Mouse (Mus musculus): Measurements from ENCODE around the gene Fgf7. TPM values are rescaled to one million over a fixed set of nuclear protein-coding genes. Genes with fewer than 3 reads are reported as not detected.

The Fgf7 gene
- polyA plus RNA-seq, 1 experiment from 2014 or later = 0.84 TPM

DNA sequence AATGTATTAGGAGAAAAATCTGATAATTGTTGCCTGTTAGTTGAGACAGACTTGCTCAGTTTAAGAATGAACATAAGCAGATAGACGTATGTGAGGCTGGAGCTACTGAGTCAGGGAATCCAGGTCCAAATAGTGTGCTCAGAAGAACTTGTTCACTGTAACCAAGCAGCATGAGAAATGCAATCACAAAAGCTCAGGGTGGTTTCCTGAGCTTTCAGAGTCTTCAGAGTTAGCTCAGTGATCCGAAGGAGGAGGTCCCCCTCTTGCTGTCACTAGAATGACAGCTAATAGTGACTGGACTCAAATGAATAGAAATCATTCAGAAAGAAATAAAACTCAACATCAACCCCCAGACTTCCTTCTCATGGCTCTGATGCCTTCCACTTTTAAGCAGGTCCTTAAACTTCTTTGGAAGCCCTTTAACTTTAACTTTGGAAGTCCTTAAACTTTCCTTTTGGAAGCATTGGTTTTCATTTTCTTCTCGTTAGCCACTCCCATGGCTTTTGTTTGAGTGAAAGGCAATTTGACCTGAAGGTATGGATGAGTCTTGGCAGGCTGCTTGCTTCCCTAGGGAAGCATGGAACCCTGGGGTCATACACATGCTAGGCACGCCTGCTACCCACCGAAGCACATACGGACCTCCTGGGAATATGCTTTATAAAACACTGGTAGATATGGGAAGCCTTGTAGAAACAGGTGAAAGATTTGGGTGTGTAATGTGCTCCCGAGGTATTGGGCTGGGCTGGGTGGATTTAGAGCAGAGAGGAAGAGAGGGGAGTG, 4.0 kb downstream of the Fgf7 start:
- no peak for ATAC-seq (ENCODE audit: low FRiP score, low read depth)
- Histone ChIP-seq H3K4me3 (no peak overlapping the region), H3K27me3 (no peaks in the 10 kb centered on the region), H3K9ac (replicated peaks) (no peak overlapping the region), H3K9me3 (no peaks in the 10 kb centered on the region), H3K27ac (replicated peaks) (no peak overlapping the region), H3K4me2 (replicated peaks) (no peak overlapping the region), H3K36me3 (no peaks in the 10 kb centered on the region), H3K4me1 (peaks cover 10% of the 10 kb centered on the region; the same call in 1 of the 2 replicates)
- WGBS = 77% methylated on average over 7 of the region's 7 CpGs

DNA sequence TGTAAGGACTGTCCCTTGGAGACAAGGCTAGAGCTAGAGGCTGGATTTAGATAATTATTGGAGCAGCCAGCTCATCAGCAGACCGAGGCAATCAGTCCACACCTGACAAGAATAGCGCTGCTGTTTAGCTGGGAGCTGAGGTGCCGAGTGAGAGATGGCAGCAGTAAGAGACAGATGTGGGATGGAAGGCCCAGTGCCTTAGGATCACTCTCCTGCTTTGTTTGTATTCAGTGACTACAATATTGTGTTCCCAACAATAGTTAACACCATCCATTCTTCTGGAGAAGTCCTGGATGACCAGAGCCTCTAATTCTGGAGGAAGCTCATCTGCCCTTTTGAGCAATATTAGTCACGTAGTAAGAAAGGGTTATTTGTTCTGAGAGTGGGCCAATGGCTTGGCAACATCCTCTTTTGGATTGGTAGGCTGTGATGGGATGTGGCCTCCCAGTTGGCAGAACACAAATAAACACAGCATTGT, 5.0 kb downstream of the Fgf7 start:
- Histone ChIP-seq H3K9me3 (no peaks in the 10 kb centered on the region), H3K36me3 (no peaks in the 10 kb centered on the region), H3K4me1 (peaks cover 11% of the 10 kb centered on the region; the same call in 1 of the 2 replicates), H3K4me2 (replicated peaks) (no peak overlapping the region), H3K9ac (replicated peaks) (no peak overlapping the region), H3K4me3 (no peak overlapping the region), H3K27me3 (no peaks in the 10 kb centered on the region), H3K27ac (replicated peaks) (no peak overlapping the region)
- WGBS = 82% methylated on average over 4 of the region's 4 CpGs
- no peak for ATAC-seq (ENCODE audit: low FRiP score, low read depth)

DNA sequence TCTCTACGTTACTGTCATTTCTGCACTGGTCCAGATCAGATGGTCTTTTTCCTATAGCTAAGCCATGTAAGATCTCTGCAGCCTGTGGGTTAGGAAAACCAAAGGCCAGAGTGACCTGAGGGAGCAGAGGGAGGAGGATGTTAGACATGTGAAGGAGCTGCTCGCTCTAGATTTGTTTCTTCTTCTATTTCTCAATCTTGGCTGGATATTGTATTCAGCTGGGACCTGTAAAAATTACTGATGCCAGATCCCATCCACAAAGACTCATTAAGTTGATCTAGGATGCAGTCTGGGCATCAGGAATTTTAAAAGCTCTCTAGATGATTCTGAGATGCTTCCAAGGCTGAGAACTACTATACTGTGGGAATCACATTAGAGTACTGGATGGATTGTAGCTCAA, 6.2 kb downstream of the Fgf7 start:
- Histone ChIP-seq H3K9ac (replicated peaks) (no peak overlapping the region), H3K9me3 (no peaks in the 10 kb centered on the region), H3K27ac (replicated peaks) (no peak overlapping the region), H3K4me2 (replicated peaks) (no peak overlapping the region), H3K4me1 (peaks cover 9% of the 10 kb centered on the region; the same call in 1 of the 2 replicates), H3K4me3 (no peak overlapping the region), H3K36me3 (no peaks in the 10 kb centered on the region), H3K27me3 (no peaks in the 10 kb centered on the region)
- no peak for ATAC-seq (ENCODE audit: low FRiP score, low read depth)
- WGBS = 94% methylated on average over 2 of the region's 2 CpGs

DNA sequence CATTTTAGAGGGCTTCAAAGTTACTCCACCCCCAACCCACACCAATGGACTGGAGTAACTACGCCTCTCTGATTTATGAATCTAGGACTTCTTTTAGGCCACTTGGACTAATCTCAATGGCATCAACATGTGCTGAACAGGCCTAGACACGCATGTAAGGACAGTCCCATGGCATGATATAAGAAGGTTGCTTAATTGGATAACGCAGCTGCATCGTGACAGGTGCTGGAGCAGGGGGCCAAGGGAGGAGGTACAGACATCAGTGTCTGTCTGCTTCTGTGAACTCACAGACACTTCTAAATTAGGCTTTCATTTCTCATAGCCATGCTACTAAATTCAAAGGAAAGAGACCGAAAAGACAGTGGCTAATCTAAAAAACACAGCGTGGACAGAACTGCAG, 6.8 kb downstream of the Fgf7 start:
- Histone ChIP-seq H3K4me1 (peaks cover 9% of the 10 kb centered on the region; the same call in 1 of the 2 replicates), H3K9me3 (no peaks in the 10 kb centered on the region), H3K36me3 (no peaks in the 10 kb centered on the region), H3K4me2 (replicated peaks) (no peak overlapping the region), H3K9ac (replicated peaks) (no peak overlapping the region), H3K27me3 (no peaks in the 10 kb centered on the region), H3K27ac (replicated peaks) (no peak overlapping the region), H3K4me3 (no peak overlapping the region)
- ATAC-seq (ENCODE audit: low FRiP score, low read depth) = no peak
- WGBS = 89% methylated on average over 6 of the region's 6 CpGs

DNA sequence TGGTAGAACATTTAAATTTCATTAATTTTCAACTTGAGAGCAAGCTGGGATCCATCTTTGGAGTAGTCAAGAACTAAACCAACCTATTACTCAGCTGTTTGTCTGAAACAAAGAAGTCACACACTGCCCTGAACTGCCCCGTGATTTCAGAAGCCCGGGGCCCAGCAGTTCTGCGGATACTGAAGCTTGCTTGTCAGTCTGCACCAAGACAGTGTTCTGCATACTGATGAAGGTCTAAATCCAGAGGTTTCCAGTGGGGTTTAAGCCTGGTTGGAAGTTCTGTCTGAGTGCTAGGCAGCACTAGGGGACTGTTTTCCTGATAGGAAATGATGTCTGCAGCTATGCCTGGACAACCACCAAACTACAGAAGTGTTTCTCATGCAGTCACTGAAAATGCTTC, 8.2 kb downstream of the Fgf7 start:
- WGBS = 40% methylated on average over 3 of the region's 3 CpGs
- Histone ChIP-seq H3K27ac (replicated peaks) (no peak overlapping the region), H3K36me3 (no peaks in the 10 kb centered on the region), H3K9ac (replicated peaks) (no peak overlapping the region), H3K27me3 (no peaks in the 10 kb centered on the region), H3K4me1 (peaks cover 9% of the 10 kb centered on the region; the same call in 1 of the 2 replicates), H3K4me2 (replicated peaks) (no peak overlapping the region), H3K4me3 (no peak overlapping the region), H3K9me3 (no peaks in the 10 kb centered on the region)
- ATAC-seq (ENCODE audit: low FRiP score, low read depth) = peak; percentile 44; the same call in 1 of the 2 replicates

DNA sequence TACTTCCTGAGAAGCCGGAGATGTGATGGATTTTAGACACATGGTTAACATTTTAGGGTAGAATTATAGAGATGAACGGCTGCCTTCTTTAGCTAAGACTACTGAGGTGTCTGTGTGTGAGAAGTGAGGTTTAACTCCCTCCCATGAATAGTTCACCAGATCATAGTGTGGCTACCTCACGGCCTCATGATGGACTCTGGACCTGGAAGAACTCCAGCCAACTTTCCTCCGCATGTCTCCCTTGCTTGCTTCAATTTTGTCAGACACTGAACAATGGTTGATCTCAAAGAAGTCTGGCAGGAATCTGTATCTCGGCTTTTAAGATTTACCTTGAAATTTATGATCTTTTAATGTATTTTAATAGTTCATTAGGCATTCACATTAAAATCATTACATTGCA, 11.2 kb downstream of the Fgf7 start:
- ATAC-seq (ENCODE audit: low FRiP score, low read depth) = no peak
- WGBS = 94% methylated on average over 5 of the region's 5 CpGs
- no peak overlapping the region for H3K4me2 ChIP-seq (replicated peaks)
- no peak overlapping the region for H3K9ac ChIP-seq (replicated peaks)
- H3K4me1 ChIP-seq = peaks cover 9% of the 10 kb centered on the region; the same call in 1 of the 2 replicates
- no peak overlapping the region for H3K4me3 ChIP-seq
- no peaks in the 10 kb centered on the region for H3K36me3 ChIP-seq
- no peak overlapping the region for H3K27ac ChIP-seq (replicated peaks)
- H3K27me3 ChIP-seq = no peaks in the 10 kb centered on the region
- H3K9me3 ChIP-seq = no peaks in the 10 kb centered on the region

DNA sequence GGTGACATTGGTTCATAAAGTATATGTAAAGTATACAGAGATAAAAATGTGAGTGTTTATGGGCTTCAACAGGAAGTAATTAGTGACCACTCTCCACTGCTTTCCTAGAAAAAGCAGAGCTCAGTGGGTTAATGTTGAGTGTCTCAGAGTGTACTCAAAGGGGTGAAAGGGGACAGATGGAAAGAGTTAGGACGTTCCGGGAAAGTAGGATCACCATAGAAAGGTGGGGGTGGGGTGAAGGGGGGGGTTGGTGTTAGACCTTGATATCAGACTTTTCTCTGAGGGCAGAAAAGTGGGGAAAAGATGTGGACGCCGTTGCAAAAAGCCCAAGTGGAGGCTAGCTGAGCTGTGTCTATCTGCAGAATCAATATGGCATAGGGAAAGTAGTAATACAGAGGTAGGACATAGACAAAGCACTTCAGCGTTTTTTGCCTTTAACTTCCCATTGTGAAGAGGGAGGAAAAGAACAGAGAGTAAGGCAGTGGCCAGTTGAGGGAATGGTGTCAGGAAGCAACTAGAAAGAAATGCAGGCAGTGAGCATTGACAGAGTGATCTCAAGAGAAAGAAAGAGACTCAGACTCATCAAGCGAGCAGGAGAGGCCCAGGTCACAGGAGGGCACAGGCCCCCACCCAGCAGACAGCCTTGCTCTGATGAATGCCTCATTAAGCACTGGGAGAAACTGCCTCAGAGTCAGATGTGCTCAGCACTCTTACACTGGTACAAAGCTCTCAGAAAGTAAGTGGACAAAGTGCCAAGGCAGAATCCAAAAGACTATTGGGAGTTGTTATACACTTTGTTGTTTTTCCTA, 18.5 kb downstream of the Fgf7 start:
- WGBS = 50% methylated on average over 6 of the region's 6 CpGs
- H3K27ac ChIP-seq (replicated peaks) = no peak overlapping the region

DNA sequence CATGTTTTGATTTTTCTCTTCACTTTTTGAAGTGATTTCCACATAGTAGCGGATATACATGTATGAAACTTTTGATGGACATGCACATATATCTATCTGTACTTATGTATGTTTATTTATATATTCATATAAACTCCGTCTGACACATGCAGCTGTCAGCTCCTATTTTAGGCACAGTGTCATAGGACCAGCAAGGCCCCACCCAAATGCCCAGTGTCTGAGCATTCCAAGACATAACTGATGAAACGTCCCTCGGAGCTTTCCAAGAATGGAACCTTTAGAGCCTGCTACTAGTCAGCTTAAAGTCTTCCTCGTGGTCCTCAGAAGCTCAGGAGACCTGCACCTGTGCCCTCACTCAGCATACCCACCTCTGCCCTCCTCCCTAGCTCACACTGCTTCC, 19.2 kb downstream of the Fgf7 start:
- Histone ChIP-seq H3K9ac (replicated peaks) (no peak overlapping the region), H3K36me3 (no peaks in the 10 kb centered on the region), H3K4me1 (peaks cover 4% of the 10 kb centered on the region; the same call in 1 of the 2 replicates), H3K27me3 (no peaks in the 10 kb centered on the region), H3K4me2 (replicated peaks) (no peak overlapping the region), H3K27ac (replicated peaks) (no peak overlapping the region), H3K9me3 (no peaks in the 10 kb centered on the region), H3K4me3 (no peak overlapping the region)
- no peak for ATAC-seq (ENCODE audit: low FRiP score, low read depth)
- 81% methylated on average over 5 of the region's 5 CpGs for WGBS

More for the DNA sequence above, 18.5 kb downstream of the Fgf7 start:
- Histone ChIP-seq H3K4me3 (no peak overlapping the region), H3K9me3 (no peaks in the 10 kb centered on the region), H3K4me2 (replicated peaks) (no peak overlapping the region), H3K36me3 (no peaks in the 10 kb centered on the region), H3K9ac (replicated peaks) (no peak overlapping the region), H3K27me3 (no peaks in the 10 kb centered on the region), H3K4me1 (peaks cover 4% of the 10 kb centered on the region; the same call in 1 of the 2 replicates)
- no peak for ATAC-seq (ENCODE audit: low FRiP score, low read depth)

DNA sequence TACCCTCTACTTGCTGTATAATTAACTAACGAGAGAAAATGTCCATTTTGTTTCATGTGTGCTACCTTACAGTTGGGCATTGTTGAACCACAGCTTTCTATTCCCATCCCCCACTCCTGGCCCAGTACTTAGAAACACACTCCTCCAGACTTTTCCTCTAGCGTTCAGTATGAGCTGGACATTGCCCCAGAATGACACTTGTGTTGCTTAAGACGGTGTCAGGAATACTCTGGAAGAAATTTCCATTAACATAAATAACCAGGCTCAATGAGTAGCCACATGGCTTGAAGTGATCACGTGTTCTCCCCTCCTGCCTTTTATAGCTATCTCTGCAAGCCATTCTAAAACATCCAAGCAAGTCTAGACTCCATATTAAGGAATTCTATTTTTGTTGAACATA, 26.1 kb downstream of the Fgf7 start:
- Histone ChIP-seq H3K4me2 (replicated peaks) (no peak overlapping the region), H3K9ac (replicated peaks) (no peak overlapping the region), H3K4me3 (no peak overlapping the region), H3K4me1 (peaks cover 7% of the 10 kb centered on the region; the same call in 1 of the 2 replicates), H3K36me3 (no peaks in the 10 kb centered on the region), H3K9me3 (no peaks in the 10 kb centered on the region), H3K27ac (replicated peaks) (no peak overlapping the region), H3K27me3 (no peaks in the 10 kb centered on the region)
- ATAC-seq (ENCODE audit: low FRiP score, low read depth) = 0 out of 2 replicates have a peak, but pooled peaks have one; percentile 44
- WGBS = 72% methylated on average over 4 of the region's 4 CpGs

DNA sequence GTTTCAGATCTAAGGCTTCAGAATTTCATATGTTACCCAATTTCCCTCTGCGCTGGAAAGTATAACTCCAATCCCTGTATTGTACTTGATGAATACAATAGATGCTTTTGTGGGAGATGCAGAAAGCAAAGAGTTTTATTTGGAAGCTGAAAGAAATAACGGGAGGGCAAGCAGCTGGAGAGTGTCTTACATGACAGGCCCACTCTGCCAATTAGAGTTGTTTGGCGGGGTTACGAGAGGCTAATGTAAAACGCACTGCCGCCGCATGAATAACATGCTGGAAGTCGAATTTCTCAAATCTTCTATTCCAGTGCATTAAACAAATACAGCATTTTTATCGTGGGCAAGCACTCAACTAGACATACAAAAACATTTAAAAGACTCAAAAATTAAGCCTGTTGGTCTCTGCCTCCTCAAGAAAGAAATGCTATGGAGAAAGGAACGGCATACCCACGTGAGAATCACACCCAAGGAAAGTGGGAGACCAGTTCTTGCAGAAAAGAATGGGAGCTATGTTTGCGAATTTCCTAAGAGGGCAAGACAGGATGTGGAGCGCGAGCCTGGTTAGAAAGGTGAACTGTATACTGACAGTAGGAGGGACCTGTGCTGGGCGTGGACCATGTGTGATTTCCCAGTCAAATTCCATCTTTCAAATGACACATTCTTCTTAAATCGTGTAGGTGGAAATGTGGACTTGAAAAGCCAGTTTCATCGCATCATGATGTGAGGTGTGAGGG, 26.7 kb downstream of the Fgf7 start:
- 82% methylated on average over 17 of the region's 17 CpGs for WGBS
- H3K27ac ChIP-seq (replicated peaks) = no peak overlapping the region
- H3K9me3 ChIP-seq = no peaks in the 10 kb centered on the region
- no peaks in the 10 kb centered on the region for H3K27me3 ChIP-seq
- H3K4me3 ChIP-seq = no peak overlapping the region
- H3K36me3 ChIP-seq = no peaks in the 10 kb centered on the region
- H3K4me2 ChIP-seq (replicated peaks) = no peak overlapping the region
- H3K4me1 ChIP-seq = peaks cover 7% of the 10 kb centered on the region; the same call in 1 of the 2 replicates
- H3K9ac ChIP-seq (replicated peaks) = no peak overlapping the region
- ATAC-seq (ENCODE audit: low FRiP score, low read depth) = no peak; the same call in 1 of the 2 replicates

DNA sequence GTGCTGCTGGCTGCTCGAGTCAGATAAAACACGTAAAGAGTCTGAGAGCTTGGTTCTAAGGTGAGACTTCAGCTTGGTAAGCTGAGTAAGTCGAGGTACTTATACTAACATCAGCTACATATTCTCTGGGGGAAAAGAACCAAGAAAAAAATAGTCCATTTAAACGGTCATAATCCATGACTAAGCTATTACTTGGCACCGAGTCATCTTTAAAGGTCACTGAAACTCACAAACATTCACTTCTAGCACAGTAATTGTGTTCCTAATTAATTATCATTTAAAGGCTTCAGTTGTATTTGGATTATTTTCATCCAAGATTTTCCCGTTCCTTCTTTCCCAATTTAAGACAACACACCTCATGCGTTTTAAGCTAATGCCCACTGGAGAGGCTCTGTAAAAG, 28.4 kb downstream of the Fgf7 start:
- H3K27me3 ChIP-seq = no peaks in the 10 kb centered on the region
- ATAC-seq (ENCODE audit: low FRiP score, low read depth) = no peak
- H3K4me3 ChIP-seq = no peak overlapping the region
- H3K9ac ChIP-seq (replicated peaks) = no peak overlapping the region
- H3K4me1 ChIP-seq = peaks cover 7% of the 10 kb centered on the region; the same call in 1 of the 2 replicates
- H3K9me3 ChIP-seq = no peaks in the 10 kb centered on the region
- H3K36me3 ChIP-seq = no peaks in the 10 kb centered on the region
- WGBS = 88% methylated on average over 7 of the region's 7 CpGs
- H3K4me2 ChIP-seq (replicated peaks) = no peak overlapping the region
- no peak overlapping the region for H3K27ac ChIP-seq (replicated peaks)
